Mouse (Mus musculus) embryonic fibroblast, embryonic 13.5 days (primary cell): Measurements from ENCODE around the gene Gm20538. TPM values are rescaled to one million over a fixed set of nuclear protein-coding genes. Genes with fewer than 3 reads are reported as not detected.
A peak's percentile ranks its signal among the peaks of the same experiment; 100 is the strongest.

Experiments
- H3K27ac ChIP-seq: 2 replicates; pipeline ENCODE4 v1.5.1; 2012; ENCODE audit warnings: low read length, control low read depth, inconsistent platforms; ENCODE audit not compliant: insufficient read depth
- H3K4me1 ChIP-seq: 2 replicates; pipeline ENCODE4 v1.6.1; 2011; ENCODE audit warnings: low read length; ENCODE audit not compliant: control insufficient read depth, insufficient read depth
- H3K4me3 ChIP-seq: 2 replicates; pipeline ENCODE4 v1.5.1; 2011; ENCODE audit warnings: mild to moderate bottlenecking, control low read depth, low read length; ENCODE audit not compliant: insufficient read depth
- CTCF ChIP-seq: IDR thresholded peaks from 2 replicates; pipeline ENCODE4 v1.5.1; 2011; ENCODE audit warnings: mild to moderate bottlenecking, control low read depth, low read length, moderate library complexity, borderline replicate concordance; ENCODE audit not compliant: insufficient read depth
- POLR2A ChIP-seq: IDR thresholded peaks from 2 replicates; pipeline ENCODE4 v1.6.1; 2011; ENCODE audit warnings: low read depth, mild to moderate bottlenecking, control low read depth, low read length, moderate library complexity
- polyA plus RNA-seq: library from polyadenylated mRNA; stranded (reverse); fragments of >200 nt; gene quantifications from 2 replicates; pipeline ENCODE4 v1.2.4, GENCODE M21; 2011; ENCODE audit warnings: low read depth; ENCODE audit not compliant: missing spikeins, insufficient read length

Gene Gm20538
- polyA plus RNA-seq, 1 experiment, result not detected

GRCm38 (mm10) chr19:44564006-44564405 lies 11.4 kb upstream of the Gm20538 start:
- Histone ChIP-seq H3K4me1 (peaks cover 3% of the 10 kb centered on the region; the same call in 1 of the 2 replicates), H3K4me3 (no peak overlapping the region), H3K27ac (no peak overlapping the region)
- no peak for TF ChIP-seq CTCF
- TF ChIP-seq POLR2A, result no peak

DNA sequence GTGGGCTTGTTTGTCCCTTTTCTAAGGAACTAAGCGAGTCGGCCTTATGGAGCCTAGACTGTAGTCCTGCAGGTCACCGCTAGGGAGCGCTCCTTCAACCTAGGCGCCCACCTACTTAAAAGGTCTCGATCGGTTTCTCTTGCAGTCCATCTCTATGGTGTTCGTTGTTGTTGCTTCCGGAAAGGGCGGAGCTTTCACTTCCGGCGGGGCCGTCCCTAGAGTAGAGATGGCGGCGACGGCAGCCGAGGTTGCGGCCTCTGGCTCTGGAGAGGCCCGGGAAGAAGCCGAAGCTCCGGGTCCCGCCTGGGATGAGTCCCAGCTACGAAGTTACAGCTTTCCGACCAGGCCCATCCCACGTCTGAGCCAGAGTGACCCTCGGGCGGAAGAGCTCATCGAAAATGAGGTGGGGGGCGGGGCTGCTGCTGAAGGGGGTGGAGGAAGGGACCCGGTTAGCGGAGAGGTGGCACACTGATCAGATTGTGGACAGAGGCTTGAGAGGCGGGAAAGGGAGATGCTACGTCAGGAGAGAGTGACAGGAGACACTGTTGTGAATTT lies 10.1 kb upstream of the Gm20538 start, which contains the start of gene Hif1an:
Gene Hif1an (plus strand): TSS at position 199 of the 555 bp plus-strand sequence.
- TF ChIP-seq POLR2A (peak; percentile 79), CTCF (peak; percentile 75; the same call in 1 of the 2 replicates)
- Histone ChIP-seq H3K27ac (peak within 1 kb of the TSS; percentile 53; the same call in 1 of the 2 replicates), H3K4me1 (peaks cover 3% of the 10 kb centered on the region; the same call in 1 of the 2 replicates)

DNA sequence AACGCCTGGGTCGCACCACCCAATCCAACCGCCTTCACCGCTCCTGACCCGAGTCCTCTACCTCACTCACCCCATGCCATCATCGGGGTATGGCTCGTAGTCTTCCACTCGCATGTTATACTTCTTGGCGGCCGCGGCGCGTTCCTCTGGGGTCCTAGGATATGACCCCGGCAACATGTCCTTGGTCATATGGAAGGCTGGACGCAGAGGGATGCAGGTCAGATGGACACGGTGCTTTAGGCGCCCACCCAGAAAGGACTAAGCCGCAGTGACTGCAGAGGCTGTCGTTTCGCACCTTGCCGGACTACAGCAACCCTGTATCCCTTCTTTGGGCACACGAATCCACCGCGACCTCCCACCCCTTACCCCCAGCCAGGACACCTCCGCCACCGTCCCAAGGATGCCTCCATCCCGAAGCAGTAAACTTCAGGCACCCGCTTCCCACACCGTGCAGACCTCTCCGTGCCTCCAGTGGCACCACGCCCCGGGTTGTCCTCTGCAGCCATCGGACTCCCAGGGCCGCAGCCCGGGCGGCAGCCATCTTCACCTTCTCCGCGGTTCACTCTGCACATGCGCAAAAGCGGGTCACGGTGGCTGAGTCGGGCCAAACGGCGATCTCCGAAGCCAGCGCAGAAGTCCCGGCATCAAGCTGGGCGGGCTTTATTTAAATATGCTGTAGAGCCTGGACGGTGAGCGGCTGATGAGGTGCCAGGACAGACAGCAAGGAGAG lies 2.4 kb upstream of the Gm20538 start, which contains the start of gene Ndufb8:
Gene Ndufb8 (minus strand): TSS at position 580 of the 730 bp plus-strand sequence.
- TF ChIP-seq POLR2A (peak; percentile 95), CTCF (no peak)
- peak within 1 kb of the TSS; percentile 85 for H3K4me3 ChIP-seq
- H3K27ac ChIP-seq, result no peak within 1 kb of the TSS
- H3K4me1 ChIP-seq, result peaks cover 2% of the 10 kb centered on the region; the same call in 1 of the 2 replicates

More for the DNA sequence above, 10.1 kb upstream of the Gm20538 start, which contains the start of gene Hif1an:
- peak within 1 kb of the TSS; percentile 95 for H3K4me3 ChIP-seq

DNA sequence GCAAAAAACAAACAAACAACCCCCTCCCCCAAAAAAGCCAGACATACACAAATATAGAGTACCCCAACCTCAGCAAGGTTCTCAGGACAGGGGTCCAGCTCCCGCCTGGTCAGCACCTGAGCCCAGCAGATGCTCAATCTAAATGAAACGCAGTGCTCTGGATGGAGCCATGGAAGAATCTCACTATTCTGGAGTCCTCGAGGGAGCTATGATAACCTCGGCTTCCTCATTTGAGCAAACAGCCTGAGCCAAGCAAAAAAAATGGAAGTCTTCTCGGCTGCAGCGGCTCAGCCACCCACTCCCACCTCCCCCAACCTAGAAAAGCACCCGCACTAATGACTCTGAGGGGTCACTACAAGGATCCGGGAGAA lies 1.8 kb upstream of the Gm20538 start:
- peaks cover 2% of the 10 kb centered on the region; the same call in 1 of the 2 replicates for H3K4me1 ChIP-seq
- no peak overlapping the region for H3K27ac ChIP-seq
- no peak for TF ChIP-seq CTCF
- TF ChIP-seq POLR2A, result no peak
- peak overlapping the region; percentile 85 for H3K4me3 ChIP-seq

- TF ChIP-seq CTCF (no peak), POLR2A (no peak)
- peaks cover 2% of the 10 kb centered on the region; the same call in 1 of the 2 replicates for H3K4me1 ChIP-seq
- no peak overlapping the region for H3K27ac ChIP-seq
These were observed 655 bp upstream of the Gm20538 start for GRCm38 (mm10) chr19:44553286-44553685.

GRCm38 (mm10) chr19:44545321-44546041 lies 7.2 kb downstream of the Gm20538 start, which contains the start of gene Sec31b:
TSS of gene Sec31b (minus strand) at chr19:44545864.
- no peak for TF ChIP-seq CTCF
- no peak for TF ChIP-seq POLR2A
- no peak within 1 kb of the TSS for H3K27ac ChIP-seq
- peak within 1 kb of the TSS; percentile 20 for H3K4me3 ChIP-seq
- no peaks in the 10 kb centered on the region for H3K4me1 ChIP-seq

More at GRCm38 (mm10) chr19:44553286-44553685, 655 bp upstream of the Gm20538 start:
- H3K4me3 ChIP-seq, result no peak overlapping the region

DNA sequence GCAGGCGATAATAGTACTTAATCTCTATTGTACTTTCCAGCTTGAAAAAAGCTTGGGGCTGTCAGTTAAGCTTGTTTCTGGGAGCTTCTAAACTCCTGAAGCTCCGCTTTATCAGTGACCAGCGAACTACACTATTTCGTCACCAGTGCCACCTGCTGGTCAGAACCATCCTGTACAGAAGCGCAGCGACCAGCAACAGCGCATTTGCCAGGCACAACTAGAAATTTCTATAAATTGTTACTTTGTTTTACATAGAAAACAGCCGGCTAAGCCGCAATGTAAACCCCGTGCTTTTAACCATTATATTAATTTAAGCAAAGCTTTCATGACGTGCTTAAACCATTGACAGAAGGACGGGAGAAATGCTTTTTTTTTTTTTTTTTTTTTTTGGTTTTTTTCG lies 7.9 kb downstream of the Gm20538 start:
- H3K4me3 ChIP-seq, result no peak overlapping the region
- H3K4me1 ChIP-seq, result no peaks in the 10 kb centered on the region
- H3K27ac ChIP-seq, result no peak overlapping the region
- peak; percentile 86; the same call in 1 of the 2 replicates for TF ChIP-seq CTCF
- no peak for TF ChIP-seq POLR2A

GRCm38 (mm10) chr19:44544372-44544771 lies 8.3 kb downstream of the Gm20538 start:
- H3K27ac ChIP-seq, result no peak overlapping the region

DNA sequence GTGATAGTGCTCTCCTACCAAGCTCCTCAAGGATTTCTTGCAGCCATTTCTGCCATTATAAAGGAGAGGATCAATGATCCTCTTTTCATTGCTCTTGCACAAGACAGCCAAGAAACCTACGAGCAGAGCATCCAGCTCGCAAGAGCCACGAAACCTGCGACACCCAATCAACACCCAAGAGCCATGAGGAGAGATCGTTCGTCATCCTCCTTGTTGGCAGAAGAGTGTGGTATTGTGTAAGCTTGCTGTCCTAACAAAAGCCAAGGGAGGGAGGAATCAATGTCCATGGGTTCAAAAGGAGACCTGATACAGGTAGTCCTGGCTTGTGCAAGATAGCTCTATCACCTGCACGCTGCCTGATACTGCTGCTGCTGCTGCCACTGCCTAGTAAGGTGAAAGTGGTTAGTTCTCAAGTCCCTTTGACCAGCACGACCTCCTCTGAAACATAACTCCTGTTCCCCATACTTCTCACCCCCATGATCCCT lies 9.9 kb downstream of the Gm20538 start:
- Histone ChIP-seq H3K4me3 (no peak overlapping the region), H3K27ac (no peak overlapping the region), H3K4me1 (no peaks in the 10 kb centered on the region)
- TF ChIP-seq CTCF (no peak), POLR2A (no peak)

More at GRCm38 (mm10) chr19:44544372-44544771, 8.3 kb downstream of the Gm20538 start:
- Histone ChIP-seq H3K4me1 (no peaks in the 10 kb centered on the region), H3K4me3 (no peak overlapping the region)
- TF ChIP-seq POLR2A (no peak), CTCF (no peak)
